Mouse (Mus musculus) liver, adult 2 months (tissue): Measurements from ENCODE around the gene Tbcb.

Source experiments
- CTCF ChIP-seq: fragments of 200-500 bp; IDR thresholded peaks from 2 replicates; pipeline ENCODE4 v1.5.1; 2011; ENCODE audit warnings: low read depth, low read length, control low read depth
- POLR2A ChIP-seq: fragments of 200-500 bp; IDR thresholded peaks from 2 replicates; pipeline ENCODE4 v1.6.1; 2011; ENCODE audit warnings: low read length, control low read depth; ENCODE audit not compliant: insufficient read depth; ENCODE audit errors: extremely low read depth

DNA sequence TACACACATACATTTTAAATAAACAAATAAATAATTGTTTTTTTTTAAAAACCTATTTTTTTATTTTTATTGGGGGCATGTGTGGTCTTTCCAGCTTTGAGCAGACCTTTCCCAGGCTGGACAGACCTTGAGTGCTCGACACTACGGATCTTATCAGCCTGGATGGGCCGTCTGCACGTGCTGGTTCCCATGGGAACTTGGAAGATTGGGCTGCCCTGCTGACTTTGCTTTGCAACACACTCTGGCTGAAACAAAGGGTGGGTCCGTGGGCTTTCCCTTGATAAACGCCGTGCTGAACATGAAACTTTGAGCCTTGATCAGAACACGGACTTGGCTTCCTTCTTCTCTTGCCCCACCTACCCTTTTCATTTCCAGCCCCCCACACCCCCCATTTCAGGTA is 27.7 kb downstream of the Tbcb start:
- TF ChIP-seq CTCF (no peak), POLR2A (no peak)
